Mouse (Mus musculus): ENCODE data around the gene Nlrc3. TPM values are rescaled to one million over a fixed set of nuclear protein-coding genes. Genes with fewer than 3 reads are reported as not detected.
A peak's percentile ranks its signal among the peaks of the same experiment; 100 is the strongest.

Nlrc3 gene
- polyA plus RNA-seq, 1 experiment from 2014 or later = 0.70 TPM

DNA sequence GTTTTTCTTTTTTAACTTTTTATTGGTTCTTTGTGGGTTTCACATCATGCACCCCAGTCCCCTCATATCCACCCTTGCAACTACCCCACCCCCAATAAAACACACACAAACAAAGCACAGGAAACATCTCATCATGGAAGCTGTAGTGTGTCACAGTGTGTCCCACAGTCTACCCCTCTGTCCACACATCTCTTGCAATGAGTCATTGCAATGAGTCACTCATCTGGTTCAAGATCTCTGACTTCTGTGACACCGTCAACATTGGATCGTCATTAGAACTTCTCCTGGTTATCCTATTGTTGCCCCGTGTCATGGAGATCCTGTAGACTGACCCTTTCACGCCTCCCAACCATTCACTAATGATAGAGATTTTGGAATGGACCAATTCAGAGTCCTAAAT, 41.7 kb downstream of the Nlrc3 start:
- no peaks in the 10 kb centered on the region for H3K27me3 ChIP-seq (replicated peaks; ENCODE audit: control insufficient read depth, insufficient read depth, low read length)
- no peaks in the 10 kb centered on the region for H3K4me1 ChIP-seq (ENCODE audit: control insufficient read depth, insufficient read depth, low read depth, low read length)
- no peak overlapping the region for H3K4me3 ChIP-seq (ENCODE audit: low read length)
- H3K36me3 ChIP-seq (ENCODE audit: control insufficient read depth, insufficient read depth, low read length) = peaks cover 35% of the 10 kb centered on the region
- no peak overlapping the region for H3K9ac ChIP-seq (ENCODE audit: low read depth, low read length)
- H3K27ac ChIP-seq (ENCODE audit: low read depth, low read length) = no peak overlapping the region
- WGBS = 93% methylated on average over 4 of the region's 4 CpGs
- no peak overlapping the region for H3K4me2 ChIP-seq (ENCODE audit: low read length)
- ATAC-seq = no peak
- H3K9me3 ChIP-seq (ENCODE audit: control insufficient read depth, low read length) = no peaks in the 10 kb centered on the region

DNA sequence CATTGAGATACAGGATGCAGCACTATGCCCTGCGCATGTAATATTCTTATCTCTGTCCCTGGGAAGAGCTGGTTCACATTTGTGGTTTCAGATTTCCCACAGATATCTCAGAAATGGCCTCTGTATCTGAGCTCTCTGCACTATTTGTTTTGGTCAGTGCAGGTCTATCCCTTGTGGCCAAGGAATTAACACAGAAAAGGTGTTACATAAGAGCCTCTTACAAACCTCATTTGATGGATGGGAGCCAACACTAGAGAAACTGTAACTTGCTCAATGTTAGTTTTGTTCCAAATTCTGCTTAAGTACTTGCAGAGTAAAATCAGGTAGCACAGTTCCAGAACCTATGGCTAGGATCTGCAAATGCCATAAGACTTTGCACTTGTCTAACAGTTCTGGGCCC, 42.3 kb downstream of the Nlrc3 start:
- ATAC-seq = no peak
- no peak overlapping the region for H3K27ac ChIP-seq (ENCODE audit: low read depth, low read length)
- no peaks in the 10 kb centered on the region for H3K9me3 ChIP-seq (ENCODE audit: control insufficient read depth, low read length)
- H3K4me1 ChIP-seq (ENCODE audit: control insufficient read depth, insufficient read depth, low read depth, low read length) = no peaks in the 10 kb centered on the region
- WGBS = 87% methylated on average over 1 of the region's 1 CpGs
- H3K4me2 ChIP-seq (ENCODE audit: low read length) = no peak overlapping the region
- H3K36me3 ChIP-seq (ENCODE audit: control insufficient read depth, insufficient read depth, low read length) = peaks cover 37% of the 10 kb centered on the region
- no peaks in the 10 kb centered on the region for H3K27me3 ChIP-seq (replicated peaks; ENCODE audit: control insufficient read depth, insufficient read depth, low read length)
- no peak overlapping the region for H3K4me3 ChIP-seq (ENCODE audit: low read length)
- no peak overlapping the region for H3K9ac ChIP-seq (ENCODE audit: low read depth, low read length)

DNA sequence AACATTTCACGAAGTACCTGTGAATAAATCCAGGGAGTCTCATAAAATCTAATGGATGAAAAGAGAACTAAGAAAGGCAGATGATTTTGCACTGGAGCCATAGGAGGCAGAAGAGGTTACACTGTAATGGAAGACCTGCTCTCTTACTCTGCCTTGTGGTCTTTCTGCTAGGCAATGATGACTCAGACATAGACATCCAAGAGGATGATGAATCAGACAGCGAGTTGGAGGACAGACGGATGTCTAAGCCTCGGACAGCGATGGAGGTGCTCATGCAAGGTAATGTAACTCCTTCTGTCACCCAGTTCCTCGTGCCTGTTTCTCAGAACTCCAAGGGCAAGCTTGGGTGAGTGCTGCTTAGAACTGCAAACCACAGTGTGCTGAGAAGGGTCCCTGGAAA, 42.9 kb downstream of the Nlrc3 start:
- Histone ChIP-seq H3K9me3 (ENCODE audit: control insufficient read depth, low read length) (no peaks in the 10 kb centered on the region), H3K36me3 (ENCODE audit: control insufficient read depth, insufficient read depth, low read length) (peaks cover 39% of the 10 kb centered on the region), H3K4me2 (ENCODE audit: low read length) (no peak overlapping the region), H3K9ac (ENCODE audit: low read depth, low read length) (no peak overlapping the region), H3K4me3 (ENCODE audit: low read length) (no peak overlapping the region), H3K27ac (ENCODE audit: low read depth, low read length) (no peak overlapping the region), H3K27me3 (replicated peaks; ENCODE audit: control insufficient read depth, insufficient read depth, low read length) (no peaks in the 10 kb centered on the region), H3K4me1 (ENCODE audit: control insufficient read depth, insufficient read depth, low read depth, low read length) (no peaks in the 10 kb centered on the region)
- no peak for ATAC-seq
- WGBS = 92% methylated on average over 6 of the region's 6 CpGs

DNA sequence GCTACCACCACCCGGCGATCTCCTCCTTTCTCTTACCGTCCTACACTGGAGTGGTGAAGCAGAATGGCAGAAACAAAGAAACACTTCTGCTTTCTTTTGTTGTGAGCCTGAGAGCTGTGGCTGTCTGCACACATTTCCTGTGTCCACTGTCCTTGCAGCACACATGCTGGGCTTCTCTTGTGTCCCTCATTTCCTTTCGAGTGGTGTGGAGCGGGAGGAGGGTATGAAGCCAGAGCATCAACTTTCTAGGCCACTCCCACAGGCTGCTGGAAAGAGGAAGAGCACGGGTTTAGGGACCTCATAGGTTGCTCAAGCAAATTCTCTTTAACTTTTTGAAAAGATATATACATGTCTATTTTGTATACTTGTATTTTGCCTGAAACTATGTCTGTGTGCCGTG, 47.3 kb downstream of the Nlrc3 start:
- peaks cover 51% of the 10 kb centered on the region for H3K36me3 ChIP-seq (ENCODE audit: control insufficient read depth, insufficient read depth, low read length)
- H3K4me1 ChIP-seq (ENCODE audit: control insufficient read depth, insufficient read depth, low read depth, low read length) = no peaks in the 10 kb centered on the region
- 78% methylated on average over 7 of the region's 7 CpGs for WGBS
- no peak overlapping the region for H3K9ac ChIP-seq (ENCODE audit: low read depth, low read length)
- H3K27me3 ChIP-seq (replicated peaks; ENCODE audit: control insufficient read depth, insufficient read depth, low read length) = no peaks in the 10 kb centered on the region
- H3K9me3 ChIP-seq (ENCODE audit: control insufficient read depth, low read length) = no peaks in the 10 kb centered on the region
- H3K4me2 ChIP-seq (ENCODE audit: low read length) = no peak overlapping the region
- no peak for ATAC-seq
- H3K4me3 ChIP-seq (ENCODE audit: low read length) = no peak overlapping the region
- H3K27ac ChIP-seq (ENCODE audit: low read depth, low read length) = no peak overlapping the region

DNA sequence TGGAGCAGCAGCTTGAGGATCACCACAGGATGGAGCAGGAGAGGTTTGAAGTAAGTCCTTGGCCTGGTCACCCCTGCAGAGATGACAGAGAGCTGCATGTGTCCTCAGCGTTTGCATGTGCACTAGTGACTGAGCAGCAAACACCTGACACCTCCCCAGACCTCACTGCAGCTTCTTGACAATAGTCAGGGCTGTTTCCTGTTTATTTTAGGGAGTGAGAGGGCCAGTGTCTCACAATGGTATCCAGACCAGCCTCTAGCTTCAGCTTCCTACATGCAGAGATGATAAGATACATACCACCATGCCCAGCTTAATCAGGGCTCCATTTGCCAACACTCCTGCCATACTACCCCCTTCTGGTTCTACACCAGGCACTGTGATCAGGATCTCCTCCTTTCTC, 47.9 kb downstream of the Nlrc3 start:
- Histone ChIP-seq H3K4me1 (ENCODE audit: control insufficient read depth, insufficient read depth, low read depth, low read length) (no peaks in the 10 kb centered on the region), H3K27ac (ENCODE audit: low read depth, low read length) (no peak overlapping the region), H3K27me3 (replicated peaks; ENCODE audit: control insufficient read depth, insufficient read depth, low read length) (no peaks in the 10 kb centered on the region), H3K9ac (ENCODE audit: low read depth, low read length) (no peak overlapping the region), H3K4me2 (ENCODE audit: low read length) (no peak overlapping the region), H3K36me3 (ENCODE audit: control insufficient read depth, insufficient read depth, low read length) (peaks cover 50% of the 10 kb centered on the region), H3K9me3 (ENCODE audit: control insufficient read depth, low read length) (no peaks in the 10 kb centered on the region), H3K4me3 (ENCODE audit: low read length) (no peak overlapping the region)
- ATAC-seq = no peak
- 62% methylated on average over 1 of the region's 1 CpGs for WGBS

DNA sequence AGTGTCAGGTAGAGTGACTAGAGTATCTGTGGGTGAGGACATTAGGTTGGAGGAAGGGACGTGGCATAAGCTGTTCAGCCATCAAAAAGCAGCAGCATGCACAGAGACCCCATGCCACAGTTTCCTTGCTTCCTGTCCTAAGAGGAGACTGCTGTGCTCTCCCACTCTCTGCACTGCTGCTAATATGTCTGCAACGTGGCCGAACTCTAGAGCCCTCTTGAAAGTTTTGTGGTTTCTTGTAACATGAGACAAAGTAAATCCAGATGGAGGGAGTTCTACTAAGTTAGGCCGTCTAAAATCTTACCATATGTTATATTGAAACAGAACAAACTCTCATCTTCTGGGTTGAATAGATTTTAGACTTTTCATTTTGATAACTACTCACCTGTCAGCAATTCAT, 52.5 kb downstream of the Nlrc3 start:
- Histone ChIP-seq H3K4me2 (ENCODE audit: low read length) (no peak overlapping the region), H3K27ac (ENCODE audit: low read depth, low read length) (no peak overlapping the region), H3K4me3 (ENCODE audit: low read length) (no peak overlapping the region), H3K9me3 (ENCODE audit: control insufficient read depth, low read length) (no peaks in the 10 kb centered on the region), H3K27me3 (replicated peaks; ENCODE audit: control insufficient read depth, insufficient read depth, low read length) (no peaks in the 10 kb centered on the region), H3K9ac (ENCODE audit: low read depth, low read length) (no peak overlapping the region), H3K4me1 (ENCODE audit: control insufficient read depth, insufficient read depth, low read depth, low read length) (no peaks in the 10 kb centered on the region), H3K36me3 (ENCODE audit: control insufficient read depth, insufficient read depth, low read length) (peaks cover 34% of the 10 kb centered on the region)
- ATAC-seq = no peak
- 93% methylated on average over 4 of the region's 4 CpGs for WGBS

DNA sequence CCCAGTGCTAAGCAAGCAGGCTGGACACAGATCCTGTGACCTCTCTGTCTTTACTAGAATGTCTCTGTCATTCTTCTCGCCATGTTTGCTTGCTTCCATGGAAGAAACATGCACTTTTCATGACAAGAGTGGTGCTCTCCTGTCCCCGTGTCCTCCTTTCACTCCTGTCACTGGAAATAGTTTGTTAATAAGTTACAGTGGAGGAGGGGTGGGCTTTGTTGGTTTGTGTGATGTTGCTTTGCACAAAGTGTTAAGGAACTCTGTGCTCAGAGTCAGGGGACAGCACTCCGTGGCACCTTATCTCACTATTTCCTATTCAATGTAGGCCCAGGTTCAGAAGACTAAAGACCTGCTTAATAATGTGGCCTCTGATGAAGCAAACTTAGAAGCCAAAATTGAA, 52.9 kb downstream of the Nlrc3 start:
- no peaks in the 10 kb centered on the region for H3K9me3 ChIP-seq (ENCODE audit: control insufficient read depth, low read length)
- peaks cover 34% of the 10 kb centered on the region for H3K36me3 ChIP-seq (ENCODE audit: control insufficient read depth, insufficient read depth, low read length)
- H3K4me2 ChIP-seq (ENCODE audit: low read length) = no peak overlapping the region
- H3K27ac ChIP-seq (ENCODE audit: low read depth, low read length) = no peak overlapping the region
- no peak overlapping the region for H3K4me3 ChIP-seq (ENCODE audit: low read length)
- no peak overlapping the region for H3K9ac ChIP-seq (ENCODE audit: low read depth, low read length)
- no peaks in the 10 kb centered on the region for H3K27me3 ChIP-seq (replicated peaks; ENCODE audit: control insufficient read depth, insufficient read depth, low read length)
- ATAC-seq = no peak
- WGBS = 95% methylated on average over 3 of the region's 3 CpGs
- no peaks in the 10 kb centered on the region for H3K4me1 ChIP-seq (ENCODE audit: control insufficient read depth, insufficient read depth, low read depth, low read length)

DNA sequence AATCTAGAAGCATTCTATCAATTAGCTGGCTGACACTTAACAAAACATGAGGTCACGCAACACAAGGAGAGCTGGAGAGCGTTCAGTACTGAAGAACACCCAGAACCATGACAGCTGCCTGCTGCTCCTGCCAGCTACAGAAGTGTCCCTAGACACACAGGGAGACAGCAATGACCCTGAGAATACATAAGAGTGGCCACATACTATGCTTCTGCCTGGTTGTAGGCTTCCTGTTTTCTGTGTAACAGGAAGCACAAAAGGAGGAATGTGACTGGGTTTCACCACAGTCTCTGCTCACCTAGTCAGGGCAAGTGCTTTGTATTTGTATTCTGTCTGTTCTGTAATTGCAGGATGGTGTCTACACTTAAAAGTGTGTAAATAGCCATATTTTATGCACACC, 55.7 kb downstream of the Nlrc3 start:
- Histone ChIP-seq H3K27ac (ENCODE audit: low read depth, low read length) (no peak overlapping the region), H3K9me3 (ENCODE audit: control insufficient read depth, low read length) (no peaks in the 10 kb centered on the region), H3K4me1 (ENCODE audit: control insufficient read depth, insufficient read depth, low read depth, low read length) (no peaks in the 10 kb centered on the region), H3K4me3 (ENCODE audit: low read length) (no peak overlapping the region), H3K27me3 (replicated peaks; ENCODE audit: control insufficient read depth, insufficient read depth, low read length) (no peaks in the 10 kb centered on the region), H3K4me2 (ENCODE audit: low read length) (no peak overlapping the region), H3K36me3 (ENCODE audit: control insufficient read depth, insufficient read depth, low read length) (peaks cover 30% of the 10 kb centered on the region), H3K9ac (ENCODE audit: low read depth, low read length) (no peak overlapping the region)
- no peak for ATAC-seq
- 92% methylated on average over 2 of the region's 2 CpGs for WGBS

DNA sequence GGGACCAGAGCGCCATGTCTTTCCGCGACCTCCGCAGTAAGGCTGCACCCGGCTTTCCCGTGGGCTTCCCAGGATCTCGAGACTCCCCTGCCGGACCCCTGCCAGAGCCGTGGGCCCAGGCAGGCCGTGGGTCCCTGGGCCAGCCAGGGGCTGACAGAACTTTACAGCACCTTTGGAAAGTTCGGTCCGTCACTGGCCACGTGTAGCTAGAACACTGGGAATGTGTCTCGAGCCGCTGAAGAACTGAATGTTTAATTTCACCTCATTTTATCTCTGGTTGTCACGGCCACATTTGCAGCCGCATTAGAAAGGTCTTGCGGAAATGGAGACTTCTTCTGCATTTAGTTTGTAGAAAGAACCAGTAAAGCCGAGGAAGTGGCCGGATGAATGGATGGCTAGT, 67.3 kb downstream of the Nlrc3 start:
- H3K9ac ChIP-seq (ENCODE audit: low read depth, low read length) = peak overlapping the region; percentile 78
- H3K36me3 ChIP-seq (ENCODE audit: control insufficient read depth, insufficient read depth, low read length) = peaks cover 29% of the 10 kb centered on the region
- peak overlapping the region; percentile 58 for H3K4me2 ChIP-seq (ENCODE audit: low read length)
- ATAC-seq = no peak; the same call in 1 of the 2 replicates
- WGBS = 8% methylated on average over 20 of the region's 20 CpGs
- no peaks in the 10 kb centered on the region for H3K9me3 ChIP-seq (ENCODE audit: control insufficient read depth, low read length)
- H3K4me1 ChIP-seq (ENCODE audit: control insufficient read depth, insufficient read depth, low read depth, low read length) = peaks cover 17% of the 10 kb centered on the region
- H3K27me3 ChIP-seq (replicated peaks; ENCODE audit: control insufficient read depth, insufficient read depth, low read length) = no peaks in the 10 kb centered on the region
- H3K27ac ChIP-seq (ENCODE audit: low read depth, low read length) = peak overlapping the region; percentile 82
- peak overlapping the region; percentile 67 for H3K4me3 ChIP-seq (ENCODE audit: low read length)

DNA sequence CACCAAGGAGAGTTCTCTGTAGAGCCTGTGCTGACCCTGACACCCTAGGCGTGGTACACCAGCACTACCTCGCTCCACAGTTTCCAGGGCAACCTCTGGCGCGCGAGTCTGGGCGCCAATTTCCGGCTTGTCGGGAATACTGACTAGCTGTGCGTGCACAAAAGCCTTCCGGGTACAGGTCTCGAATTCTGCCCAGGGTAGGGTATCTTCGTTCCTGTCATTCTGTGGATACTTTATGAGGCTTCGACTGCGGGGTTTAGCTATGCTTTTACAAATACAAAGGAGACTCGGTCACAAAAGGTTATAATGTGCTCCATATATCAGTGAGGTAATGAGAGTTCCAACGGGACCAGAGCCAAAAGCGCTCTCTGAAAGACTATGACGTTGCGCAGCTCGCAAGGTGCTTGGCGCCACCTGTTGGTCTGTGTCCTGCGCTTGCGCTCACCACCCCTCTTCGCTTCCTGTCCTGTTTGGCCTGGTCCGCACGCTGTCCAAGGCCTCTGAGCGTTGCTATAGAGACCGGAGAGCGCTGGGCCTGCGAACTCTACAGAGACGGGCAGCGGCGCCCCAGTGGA, 67.8 kb downstream of the Nlrc3 start, which contains the start of the genes 1700037C18Rik and Cluap1:
TSS of gene 1700037C18Rik (minus strand) at position 153 of the 575 bp plus-strand sequence.
TSS of gene Cluap1 (plus strand) at position 265 of the 575 bp plus-strand sequence.
- Histone ChIP-seq H3K4me2 (ENCODE audit: low read length) (peak within 1 kb of the TSS; percentile 58), H3K27me3 (replicated peaks; ENCODE audit: control insufficient read depth, insufficient read depth, low read length) (no peaks in the 10 kb centered on the region), H3K4me1 (ENCODE audit: control insufficient read depth, insufficient read depth, low read depth, low read length) (peaks cover 17% of the 10 kb centered on the region), H3K27ac (ENCODE audit: low read depth, low read length) (peak within 1 kb of the TSS; percentile 82), H3K9me3 (ENCODE audit: control insufficient read depth, low read length) (no peaks in the 10 kb centered on the region), H3K9ac (ENCODE audit: low read depth, low read length) (peak within 1 kb of the TSS; percentile 78), H3K4me3 (ENCODE audit: low read length) (peak within 1 kb of the TSS; percentile 67), H3K36me3 (ENCODE audit: control insufficient read depth, insufficient read depth, low read length) (peaks cover 32% of the 10 kb centered on the region)
- under 1% methylated on average over 33 of the region's 33 CpGs for WGBS
- ATAC-seq = peak; percentile 97
